20 mouse cellular contexts compared by ENCODE assay signal in genomic region chr10:6156941-6157340, GRCm38 (mm10).
"Had no signal": no experiment of that assay in that cellular context is flagged by ENCODE, and none has a peak within 500 bp of the region (broad histone marks: within the 10 kb centered on the region; RNA-seq: fewer than 3 reads in every experiment).

No protein-coding gene starts in this region.

- ATAC-seq: liver, postnatal 0 days; lung, postnatal 0 days had no signal

- H3K36me3 ChIP-seq: liver, embryonic 13.5 days; liver, embryonic 15.5 days; lung, embryonic 15.5 days; midbrain, embryonic 12.5 days; neural tube, embryonic 13.5 days; neural tube, embryonic 15.5 days had no signal

- H3K9ac ChIP-seq: liver, embryonic 13.5 days; liver, embryonic 15.5 days; liver, postnatal 0 days; lung, embryonic 15.5 days; midbrain, embryonic 12.5 days; neural tube, embryonic 13.5 days; neural tube, embryonic 15.5 days had no signal

- H3K4me1 ChIP-seq: liver, embryonic 13.5 days; liver, embryonic 15.5 days; lung, embryonic 15.5 days; midbrain, embryonic 12.5 days; neural tube, embryonic 13.5 days; neural tube, embryonic 15.5 days had no signal

- H3K27ac ChIP-seq: liver, embryonic 13.5 days; liver, embryonic 15.5 days; lung, embryonic 15.5 days; midbrain, embryonic 12.5 days; neural tube, embryonic 13.5 days; neural tube, embryonic 15.5 days had no signal

- H3K27me3 ChIP-seq: liver, embryonic 13.5 days; liver, embryonic 15.5 days; lung, embryonic 15.5 days; midbrain, embryonic 12.5 days; neural tube, embryonic 13.5 days; neural tube, embryonic 15.5 days had no signal

- H3K9me3 ChIP-seq: liver, embryonic 13.5 days; liver, embryonic 15.5 days; lung, embryonic 15.5 days; midbrain, embryonic 12.5 days; neural tube, embryonic 13.5 days; neural tube, embryonic 15.5 days had no signal

- H3K4me2 ChIP-seq: liver, embryonic 13.5 days; liver, embryonic 15.5 days; lung, embryonic 15.5 days; midbrain, embryonic 12.5 days; neural tube, embryonic 13.5 days; neural tube, embryonic 15.5 days had no signal

- DNase-seq: liver, embryonic 13.5 days; liver, postnatal 0 days; lung, adult 2 months; lung, postnatal 14 days; lung, postnatal 36 days; retina, postnatal 1 day; right cerebral cortex, adult 18-20 months; right cerebral cortex, postnatal 25 days; right cerebral cortex, postnatal 4 days; spleen, adult 18-20 months; thymus, adult 18-20 months; thymus, postnatal 14 days; thymus, postnatal 36 days had no signal

- H3K4me3 ChIP-seq: liver, embryonic 13.5 days; liver, embryonic 15.5 days; lung, embryonic 15.5 days; midbrain, embryonic 12.5 days; myocyte; neural tube, embryonic 13.5 days; neural tube, embryonic 15.5 days had no signal
